Mouse (Mus musculus): ENCODE measurements at regions not wholly inside any gene's neighbourhood (a gene's known extent, or its start where the extent isn't known, plus 50 kb on each side); places are given as distances from the start of the nearest gene placed in this dataset.
A peak's percentile ranks its signal among the peaks of the same experiment; 100 is the strongest.

- 90% methylated on average over 12 of the region's 12 CpGs for WGBS
- ATAC-seq (ENCODE audit: insufficient number of reproducible peaks, insufficient read depth, low FRiP score, low TSS enrichment, low read depth), result no peak
- no peak overlapping the region for H3K4me3 ChIP-seq (replicated peaks)
- 0 out of 2 replicates have a peak, but pooled peaks cover 5% of the 10 kb centered on the region for H3K4me1 ChIP-seq (replicated peaks)
- H3K27ac ChIP-seq, result no peak overlapping the region
- no peak overlapping the region for H3K4me2 ChIP-seq
- H3K9ac ChIP-seq (replicated peaks), result no peak overlapping the region
- H3K27me3 ChIP-seq, result no peaks in the 10 kb centered on the region
- H3K36me3 ChIP-seq, result no peaks in the 10 kb centered on the region
- no peaks in the 10 kb centered on the region for H3K9me3 ChIP-seq
Observed at GRCm38 (mm10) chr11:93808431-93808830, 77.1 kb downstream of the Utp18 start.

DNA sequence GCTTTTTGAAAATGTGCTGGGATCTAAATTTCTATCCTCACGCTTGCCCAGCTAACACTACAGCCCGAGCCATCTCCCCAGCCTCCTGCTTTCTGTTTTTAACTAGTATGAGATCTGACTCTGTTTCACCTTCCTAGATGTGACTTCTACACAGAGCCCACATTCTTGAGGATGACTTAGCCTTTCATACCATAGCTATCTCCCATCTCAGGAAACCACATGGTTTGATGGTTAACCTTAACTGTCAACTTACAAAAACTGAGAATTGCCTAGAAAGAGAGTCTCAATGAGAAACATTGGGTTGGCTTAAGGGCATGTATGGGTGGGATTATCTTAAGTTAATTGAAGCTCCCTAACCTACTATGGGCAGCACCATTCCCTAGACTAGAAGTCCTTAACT lies 78.4 kb downstream of the Utp18 start:
- no peaks in the 10 kb centered on the region for H3K36me3 ChIP-seq
- 0 out of 2 replicates have a peak, but pooled peaks cover 5% of the 10 kb centered on the region for H3K4me1 ChIP-seq (replicated peaks)
- no peak overlapping the region for H3K4me3 ChIP-seq (replicated peaks)
- no peak overlapping the region for H3K9ac ChIP-seq (replicated peaks)
- no peak overlapping the region for H3K4me2 ChIP-seq
- WGBS, result 93% methylated on average over 2 of the region's 2 CpGs
- no peak overlapping the region for H3K27ac ChIP-seq
- no peaks in the 10 kb centered on the region for H3K9me3 ChIP-seq
- ATAC-seq (ENCODE audit: insufficient number of reproducible peaks, insufficient read depth, low FRiP score, low TSS enrichment, low read depth), result no peak
- H3K27me3 ChIP-seq, result no peaks in the 10 kb centered on the region

GRCm38 (mm10) chr11:93771143-93771940 lies 114.2 kb downstream of the Utp18 start:
- H3K36me3 ChIP-seq, result no peaks in the 10 kb centered on the region

GRCm38 (mm10) chr11:93765961-93766360 lies 119.6 kb downstream of the Utp18 start:
- Histone ChIP-seq H3K9me3 (0 out of 2 replicates have a peak, but pooled peaks cover 9% of the 10 kb centered on the region), H3K4me2 (no peak overlapping the region), H3K4me1 (replicated peaks) (peaks cover 4% of the 10 kb centered on the region; the same call in 1 of the 2 replicates), H3K4me3 (replicated peaks) (no peak overlapping the region), H3K27me3 (no peaks in the 10 kb centered on the region; the same call in 1 of the 2 replicates), H3K27ac (no peak overlapping the region), H3K36me3 (no peaks in the 10 kb centered on the region), H3K9ac (replicated peaks) (no peak overlapping the region)
- no peak for ATAC-seq (ENCODE audit: insufficient number of reproducible peaks, insufficient read depth, low FRiP score, low TSS enrichment, low read depth)
- whole genome bisulfite sequencing, result 93% methylated on average over 4 of the region's 4 CpGs

More at GRCm38 (mm10) chr11:93771143-93771940, 114.2 kb downstream of the Utp18 start:
- Histone ChIP-seq H3K4me2 (no peak overlapping the region), H3K4me3 (replicated peaks) (no peak overlapping the region), H3K4me1 (replicated peaks) (no peaks in the 10 kb centered on the region), H3K9me3 (0 out of 2 replicates have a peak, but pooled peaks cover 9% of the 10 kb centered on the region), H3K27me3 (no peaks in the 10 kb centered on the region), H3K9ac (replicated peaks) (no peak overlapping the region), H3K27ac (no peak overlapping the region)
- ATAC-seq (ENCODE audit: insufficient number of reproducible peaks, insufficient read depth, low FRiP score, low TSS enrichment, low read depth), result no peak
- 81% methylated on average over 5 of the region's 5 CpGs for WGBS

- no peaks in the 10 kb centered on the region for H3K36me3 ChIP-seq
- H3K27ac ChIP-seq, result no peak overlapping the region
- peaks cover 4% of the 10 kb centered on the region; the same call in 1 of the 2 replicates for H3K4me1 ChIP-seq (replicated peaks)
- 0 out of 2 replicates have a peak overlapping the region, but pooled peaks have one; percentile 7 for H3K4me3 ChIP-seq (replicated peaks)
- peak; percentile 78; the same call in 1 of the 2 replicates for ATAC-seq (ENCODE audit: insufficient number of reproducible peaks, insufficient read depth, low FRiP score, low TSS enrichment, low read depth)
- no peak overlapping the region for H3K9ac ChIP-seq (replicated peaks)
- H3K9me3 ChIP-seq, result 0 out of 2 replicates have a peak, but pooled peaks cover 9% of the 10 kb centered on the region
- H3K4me2 ChIP-seq, result peak overlapping the region; percentile 54
- H3K27me3 ChIP-seq, result no peaks in the 10 kb centered on the region; the same call in 1 of the 2 replicates
- WGBS, result 13% methylated on average over 18 of the region's 18 CpGs
Observed at GRCm38 (mm10) chr11:93762832-93763530, 122.6 kb downstream of the Utp18 start.

GRCm38 (mm10) chr11:93757825-93758224 lies 127.7 kb downstream of the Utp18 start:
- 82% methylated on average over 7 of the region's 7 CpGs for WGBS
- H3K4me3 ChIP-seq (replicated peaks), result no peak overlapping the region
- H3K9ac ChIP-seq (replicated peaks), result no peak overlapping the region
- no peaks in the 10 kb centered on the region for H3K9me3 ChIP-seq
- no peak for ATAC-seq (ENCODE audit: insufficient number of reproducible peaks, insufficient read depth, low FRiP score, low TSS enrichment, low read depth)
- H3K36me3 ChIP-seq, result no peaks in the 10 kb centered on the region
- H3K4me2 ChIP-seq, result no peak overlapping the region
- H3K4me1 ChIP-seq (replicated peaks), result no peaks in the 10 kb centered on the region
- H3K27me3 ChIP-seq, result no peaks in the 10 kb centered on the region
- no peak overlapping the region for H3K27ac ChIP-seq

DNA sequence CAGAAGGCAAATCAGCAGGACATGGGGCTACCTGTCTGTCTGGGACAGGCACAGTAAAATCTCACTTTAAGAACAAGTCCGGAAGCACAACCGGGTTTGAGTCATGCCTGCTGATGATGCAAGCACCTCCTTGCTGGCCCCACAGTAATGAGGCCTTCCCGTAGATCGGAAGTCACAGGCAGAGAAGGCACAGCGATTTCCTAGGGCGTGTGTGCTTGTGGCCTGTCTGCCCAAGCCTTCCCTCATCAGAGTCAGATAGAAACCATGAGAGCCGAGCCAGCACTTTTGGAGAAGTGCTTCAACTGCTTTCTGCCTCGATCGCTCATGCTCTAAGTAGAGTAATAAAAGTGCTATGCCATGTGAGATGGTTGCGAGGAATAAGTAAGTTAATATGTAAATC lies 148.9 kb downstream of the Utp18 start:
- Histone ChIP-seq H3K27me3 (no peaks in the 10 kb centered on the region), H3K9ac (replicated peaks) (no peak overlapping the region), H3K27ac (no peak overlapping the region), H3K36me3 (no peaks in the 10 kb centered on the region), H3K4me3 (replicated peaks) (no peak overlapping the region), H3K4me1 (replicated peaks) (no peaks in the 10 kb centered on the region), H3K4me2 (no peak overlapping the region), H3K9me3 (no peaks in the 10 kb centered on the region)
- ATAC-seq (ENCODE audit: insufficient number of reproducible peaks, insufficient read depth, low FRiP score, low TSS enrichment, low read depth), result no peak
- WGBS, result 86% methylated on average over 10 of the region's 10 CpGs

GRCm38 (mm10) chr11:93733568-93734185 lies 151.9 kb downstream of the Utp18 start:
- ATAC-seq (ENCODE audit: insufficient number of reproducible peaks, insufficient read depth, low FRiP score, low TSS enrichment, low read depth), result no peak
- Histone ChIP-seq H3K27ac (no peak overlapping the region), H3K4me2 (peak overlapping the region; percentile 7; the same call in 1 of the 2 replicates), H3K36me3 (no peaks in the 10 kb centered on the region), H3K4me3 (replicated peaks) (no peak overlapping the region), H3K9me3 (no peaks in the 10 kb centered on the region), H3K27me3 (no peaks in the 10 kb centered on the region), H3K9ac (replicated peaks) (no peak overlapping the region), H3K4me1 (replicated peaks) (no peaks in the 10 kb centered on the region)
- WGBS, result 43% methylated on average over 11 of the region's 11 CpGs

DNA sequence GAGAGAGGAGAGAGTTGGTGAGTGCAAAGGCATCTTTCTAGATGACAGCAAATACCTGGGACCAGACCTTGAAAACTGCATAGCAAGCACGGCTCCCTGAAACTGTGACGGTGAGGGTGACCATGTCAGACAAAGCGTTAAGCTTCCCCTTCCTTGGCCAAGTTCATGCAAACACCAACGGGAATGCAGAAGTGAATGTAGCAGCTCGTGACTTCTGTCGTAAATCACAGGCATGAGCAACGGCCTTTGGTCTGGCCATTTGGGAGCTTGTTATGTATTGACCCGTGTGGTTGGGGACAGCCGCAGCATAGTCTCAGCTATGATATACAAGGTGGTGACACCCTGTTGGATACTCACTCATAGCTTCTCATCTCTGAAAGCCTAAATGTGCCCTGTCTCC lies 156.4 kb downstream of the Utp18 start:
- no peaks in the 10 kb centered on the region for H3K27me3 ChIP-seq
- no peak overlapping the region for H3K4me3 ChIP-seq (replicated peaks)
- no peak for ATAC-seq (ENCODE audit: insufficient number of reproducible peaks, insufficient read depth, low FRiP score, low TSS enrichment, low read depth)
- no peaks in the 10 kb centered on the region for H3K9me3 ChIP-seq
- 64% methylated on average over 9 of the region's 9 CpGs for WGBS
- H3K4me2 ChIP-seq, result no peak overlapping the region
- no peak overlapping the region for H3K9ac ChIP-seq (replicated peaks)
- H3K4me1 ChIP-seq (replicated peaks), result no peaks in the 10 kb centered on the region
- no peak overlapping the region for H3K27ac ChIP-seq
- H3K36me3 ChIP-seq, result no peaks in the 10 kb centered on the region

- Histone ChIP-seq H3K36me3 (no peaks in the 10 kb centered on the region), H3K4me3 (replicated peaks) (no peak overlapping the region), H3K4me1 (replicated peaks) (no peaks in the 10 kb centered on the region), H3K9ac (replicated peaks) (no peak overlapping the region), H3K9me3 (no peaks in the 10 kb centered on the region), H3K4me2 (no peak overlapping the region), H3K27ac (no peak overlapping the region), H3K27me3 (no peaks in the 10 kb centered on the region)
- 68% methylated on average over 6 of the region's 6 CpGs for WGBS
- no peak for ATAC-seq (ENCODE audit: insufficient number of reproducible peaks, insufficient read depth, low FRiP score, low TSS enrichment, low read depth)
Observed at GRCm38 (mm10) chr11:93725242-93725641, 160.3 kb downstream of the Utp18 start.

DNA sequence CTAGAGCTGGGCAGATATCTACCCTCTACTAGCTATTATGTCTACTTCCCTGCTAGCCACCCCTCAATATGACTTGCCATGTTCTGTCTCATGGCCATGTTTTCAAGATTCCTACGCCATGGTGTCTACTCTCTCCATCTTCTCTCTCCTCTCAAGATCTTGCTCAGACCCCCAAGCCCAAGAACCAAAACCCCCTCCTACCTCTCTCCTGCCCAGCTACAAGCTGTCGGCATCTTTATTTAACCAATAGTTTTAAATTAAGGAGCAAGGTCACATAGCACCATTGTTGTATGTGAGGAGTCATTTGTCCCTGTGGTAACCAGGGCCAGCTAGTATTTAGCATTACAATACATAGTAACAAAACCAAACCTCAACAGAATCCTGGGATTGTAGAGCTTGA lies 166.4 kb downstream of the Utp18 start:
- H3K36me3 ChIP-seq, result no peaks in the 10 kb centered on the region
- no peak overlapping the region for H3K4me3 ChIP-seq (replicated peaks)
- H3K27me3 ChIP-seq, result no peaks in the 10 kb centered on the region
- H3K4me2 ChIP-seq, result no peak overlapping the region
- H3K27ac ChIP-seq, result no peak overlapping the region
- no peak for ATAC-seq (ENCODE audit: insufficient number of reproducible peaks, insufficient read depth, low FRiP score, low TSS enrichment, low read depth)
- no peaks in the 10 kb centered on the region for H3K4me1 ChIP-seq (replicated peaks)
- WGBS, result 92% methylated on average over 2 of the region's 2 CpGs
- no peaks in the 10 kb centered on the region for H3K9me3 ChIP-seq
- no peak overlapping the region for H3K9ac ChIP-seq (replicated peaks)

Data from limb, embryonic 12.5 days (tissue).